Mouse (Mus musculus): Measurements from ENCODE around the gene Oxct2a. TPM values are rescaled to one million over a fixed set of nuclear protein-coding genes. Genes with fewer than 3 reads are reported as not detected.

Oxct2a gene
- 0.16 TPM in 1 of 2 replicates, not detected in the other for polyA plus RNA-seq (2014; fragmentation: Nextera tagmentation; extraction: Ambion mirVana)

DNA sequence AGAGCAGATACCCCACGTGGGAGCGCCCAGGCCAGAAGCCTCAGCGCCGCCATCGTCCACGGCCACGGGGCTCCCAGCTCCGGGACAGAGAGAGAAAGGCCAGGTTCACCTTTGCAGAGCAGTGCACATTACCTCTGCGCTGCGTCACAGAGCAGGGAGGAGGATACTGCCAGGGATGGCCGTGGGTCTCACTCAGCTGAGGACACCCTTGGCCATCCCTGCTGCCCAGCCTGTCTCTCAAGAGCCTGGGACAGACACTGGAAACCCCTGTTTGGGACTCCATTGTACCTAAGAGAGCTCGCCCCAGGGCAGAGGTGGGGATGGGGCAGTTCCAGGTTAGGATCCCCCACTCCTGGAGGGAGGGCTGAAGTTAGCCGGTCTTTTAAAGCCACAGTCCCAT is at the start of gene Oxct2a:
TSS of gene Oxct2a (minus strand) at position 101 of the 400 bp plus-strand sequence.
- DNase-seq (no peak), ATAC-seq (ENCODE audit: low FRiP score, low TSS enrichment) (no peak)
- 19% methylated on average over 13 of the region's 13 CpGs for WGBS
- H3K36me3 ChIP-seq (ENCODE audit: control insufficient read depth, insufficient read depth, low read length): no peaks in the 10 kb centered on the region
- no peak within 1 kb of the TSS for H3K9ac ChIP-seq (replicated peaks; ENCODE audit: low read length)
- peak within 1 kb of the TSS; percentile 38 for H3K4me2 ChIP-seq (ENCODE audit: low read length)
- no peak within 1 kb of the TSS for H3K27ac ChIP-seq (replicated peaks; ENCODE audit: low read depth, low read length)
- peaks cover 6% of the 10 kb centered on the region; the same call in 1 of the 2 replicates for H3K27me3 ChIP-seq (ENCODE audit: control insufficient read depth, insufficient read depth, low read length)
- no peaks in the 10 kb centered on the region for H3K4me1 ChIP-seq (ENCODE audit: control insufficient read depth, insufficient read depth, low read length)
- H3K4me3 ChIP-seq (replicated peaks; ENCODE audit: low read depth, low read length): peak within 1 kb of the TSS; percentile 5; the same call in 1 of the 2 replicates
- no peaks in the 10 kb centered on the region for H3K9me3 ChIP-seq (ENCODE audit: control insufficient read depth, low read length)

DNA sequence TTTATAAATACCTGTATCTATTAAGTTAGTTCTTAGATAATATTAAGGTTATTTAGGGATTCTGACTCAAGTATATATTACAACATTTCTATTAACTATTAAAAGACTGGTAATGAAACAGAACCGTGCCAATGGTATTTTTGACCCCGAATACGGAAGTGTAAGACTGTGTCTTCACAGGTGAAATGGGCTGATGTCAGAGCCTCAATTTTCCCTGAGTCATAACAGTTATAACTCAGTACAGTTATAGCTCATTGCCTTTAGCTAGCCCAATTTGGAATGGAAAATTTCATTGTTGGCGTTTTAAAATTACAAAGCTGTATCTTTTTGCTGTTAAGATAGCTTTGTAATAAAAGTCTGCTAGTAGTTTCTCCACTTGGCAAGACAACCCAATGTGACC is 40.1 kb upstream of the Oxct2a start:
- 97% methylated on average over 4 of the region's 4 CpGs for WGBS
- Histone ChIP-seq H3K9me3 (ENCODE audit: control insufficient read depth, low read length) (no peaks in the 10 kb centered on the region), H3K36me3 (ENCODE audit: control insufficient read depth, insufficient read depth, low read length) (peaks cover 92% of the 10 kb centered on the region), H3K9ac (replicated peaks; ENCODE audit: low read length) (no peak overlapping the region), H3K4me1 (ENCODE audit: control insufficient read depth, insufficient read depth, low read length) (no peaks in the 10 kb centered on the region), H3K27ac (replicated peaks; ENCODE audit: low read depth, low read length) (no peak overlapping the region), H3K4me2 (ENCODE audit: low read length) (no peak overlapping the region), H3K27me3 (ENCODE audit: control insufficient read depth, insufficient read depth, low read length) (no peaks in the 10 kb centered on the region), H3K4me3 (replicated peaks; ENCODE audit: low read depth, low read length) (no peak overlapping the region)
- DNase-seq (no peak), ATAC-seq (ENCODE audit: low FRiP score, low TSS enrichment) (no peak)

DNA sequence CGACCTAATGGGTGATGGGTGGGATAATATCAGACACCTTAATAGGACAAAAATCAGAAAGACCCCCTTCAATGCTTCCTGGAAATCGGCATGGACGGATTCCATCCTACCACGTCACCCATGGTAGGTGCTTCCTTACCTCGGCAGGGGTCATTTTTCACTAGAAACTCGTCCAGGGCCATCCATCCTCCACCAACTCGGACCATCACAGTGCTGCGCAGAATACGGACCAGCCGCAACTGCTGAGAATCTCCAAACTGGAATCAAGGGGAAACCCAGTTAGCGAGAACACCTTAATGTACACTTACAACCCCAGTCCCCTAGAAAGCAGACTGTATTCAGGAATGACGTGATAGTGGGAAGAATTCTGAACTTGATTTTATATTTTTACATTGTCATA is 37.3 kb upstream of the Oxct2a start:
- ATAC-seq (ENCODE audit: low FRiP score, low TSS enrichment): no peak
- DNase-seq: no peak
- Histone ChIP-seq H3K27me3 (ENCODE audit: control insufficient read depth, insufficient read depth, low read length) (no peaks in the 10 kb centered on the region), H3K4me2 (ENCODE audit: low read length) (no peak overlapping the region), H3K36me3 (ENCODE audit: control insufficient read depth, insufficient read depth, low read length) (peaks cover 89% of the 10 kb centered on the region), H3K4me1 (ENCODE audit: control insufficient read depth, insufficient read depth, low read length) (no peaks in the 10 kb centered on the region), H3K9me3 (ENCODE audit: control insufficient read depth, low read length) (no peaks in the 10 kb centered on the region), H3K4me3 (replicated peaks; ENCODE audit: low read depth, low read length) (no peak overlapping the region), H3K27ac (replicated peaks; ENCODE audit: low read depth, low read length) (no peak overlapping the region), H3K9ac (replicated peaks; ENCODE audit: low read length) (no peak overlapping the region)
- 94% methylated on average over 12 of the region's 12 CpGs for WGBS

DNA sequence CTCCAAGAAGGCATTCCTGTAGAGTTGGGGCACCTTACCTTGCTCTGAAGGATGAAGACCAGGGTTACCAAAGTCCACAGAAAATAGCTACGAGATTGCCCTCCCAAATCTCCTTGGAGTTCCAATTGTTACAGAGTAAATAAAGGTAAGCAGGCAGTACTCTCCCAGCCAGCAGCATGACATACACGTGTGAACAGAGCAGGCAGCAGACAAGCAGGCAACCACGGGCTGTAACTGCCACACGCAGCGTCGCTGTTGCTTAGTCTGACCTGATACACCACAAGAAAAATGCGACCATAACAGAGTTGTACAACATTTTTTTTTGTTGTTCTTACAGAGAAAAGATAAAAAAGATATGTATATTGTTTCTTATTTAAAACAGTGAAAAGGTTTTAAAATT is 35.2 kb upstream of the Oxct2a start:
- Histone ChIP-seq H3K4me3 (replicated peaks; ENCODE audit: low read depth, low read length) (no peak overlapping the region), H3K9ac (replicated peaks; ENCODE audit: low read length) (no peak overlapping the region), H3K9me3 (ENCODE audit: control insufficient read depth, low read length) (no peaks in the 10 kb centered on the region), H3K36me3 (ENCODE audit: control insufficient read depth, insufficient read depth, low read length) (peaks cover 89% of the 10 kb centered on the region), H3K27ac (replicated peaks; ENCODE audit: low read depth, low read length) (no peak overlapping the region), H3K4me1 (ENCODE audit: control insufficient read depth, insufficient read depth, low read length) (no peaks in the 10 kb centered on the region), H3K4me2 (ENCODE audit: low read length) (no peak overlapping the region), H3K27me3 (ENCODE audit: control insufficient read depth, insufficient read depth, low read length) (no peaks in the 10 kb centered on the region)
- ATAC-seq (ENCODE audit: low FRiP score, low TSS enrichment) (no peak), DNase-seq (no peak)
- WGBS: 94% methylated on average over 7 of the region's 7 CpGs

DNA sequence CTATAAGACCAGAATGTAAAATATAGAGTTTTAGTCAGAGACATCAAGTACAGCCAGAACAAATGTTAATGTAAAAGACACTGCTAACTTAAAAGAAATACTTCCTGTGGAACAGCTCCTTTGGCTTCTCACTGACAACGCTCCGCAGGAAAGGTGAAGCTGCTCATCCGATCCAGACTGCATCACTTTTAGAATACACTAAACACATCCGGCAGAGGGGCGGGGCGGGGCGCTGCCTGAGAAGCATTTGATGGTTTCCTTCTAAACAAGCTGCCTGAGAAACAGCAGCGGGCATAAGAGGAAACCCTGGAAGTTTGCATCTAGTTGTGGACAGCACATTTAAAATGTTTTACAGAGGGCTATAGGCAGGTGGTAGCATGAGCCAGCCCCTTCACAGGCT is 32.5 kb upstream of the Oxct2a start:
- 92% methylated on average over 8 of the region's 8 CpGs for WGBS
- DNase-seq: no peak

DNA sequence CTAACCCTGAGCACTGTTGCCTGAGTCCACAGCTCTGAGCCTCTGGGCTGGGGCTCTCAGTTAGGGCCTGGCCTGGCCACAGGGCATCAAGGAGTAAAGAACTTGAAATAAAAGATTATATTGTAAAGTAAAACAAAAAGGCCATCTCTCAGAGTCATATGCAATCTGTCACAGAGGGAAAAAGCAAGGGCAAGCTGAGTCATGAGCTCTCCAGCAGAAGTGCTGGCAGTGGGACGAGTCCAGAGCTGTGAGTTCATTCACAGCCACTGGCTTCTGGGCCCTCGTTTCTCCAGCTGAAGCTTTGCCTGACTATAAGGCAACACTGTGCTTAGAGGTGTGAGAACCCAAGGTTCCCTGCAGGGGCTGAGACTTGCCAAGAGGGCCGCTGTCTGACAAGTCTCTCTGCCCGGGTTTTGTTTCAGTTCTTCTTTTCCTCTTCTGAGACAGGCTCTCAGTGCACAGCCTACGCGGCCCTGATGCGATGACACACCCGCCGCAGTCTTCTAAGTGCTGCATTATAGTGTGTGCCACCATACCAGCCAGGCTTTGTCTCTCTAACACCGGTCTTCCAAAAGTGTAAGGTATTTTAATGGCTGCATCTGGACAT is 29.9 kb upstream of the Oxct2a start:
- H3K9me3 ChIP-seq (ENCODE audit: control insufficient read depth, low read length): no peaks in the 10 kb centered on the region
- H3K9ac ChIP-seq (replicated peaks; ENCODE audit: low read length): no peak overlapping the region
- no peaks in the 10 kb centered on the region for H3K4me1 ChIP-seq (ENCODE audit: control insufficient read depth, insufficient read depth, low read length)
- no peak for ATAC-seq (ENCODE audit: low FRiP score, low TSS enrichment)
- H3K4me2 ChIP-seq (ENCODE audit: low read length): no peak overlapping the region
- H3K27me3 ChIP-seq (ENCODE audit: control insufficient read depth, insufficient read depth, low read length): no peaks in the 10 kb centered on the region
- DNase-seq: no peak
- WGBS: 90% methylated on average over 9 of the region's 10 CpGs
- H3K4me3 ChIP-seq (replicated peaks; ENCODE audit: low read depth, low read length): no peak overlapping the region
- no peak overlapping the region for H3K27ac ChIP-seq (replicated peaks; ENCODE audit: low read depth, low read length)
- peaks cover 92% of the 10 kb centered on the region for H3K36me3 ChIP-seq (ENCODE audit: control insufficient read depth, insufficient read depth, low read length)

More for the DNA sequence above, 32.5 kb upstream of the Oxct2a start:
- peaks cover 90% of the 10 kb centered on the region for H3K36me3 ChIP-seq (ENCODE audit: control insufficient read depth, insufficient read depth, low read length)
- H3K27ac ChIP-seq (replicated peaks; ENCODE audit: low read depth, low read length): no peak overlapping the region
- no peak overlapping the region for H3K4me2 ChIP-seq (ENCODE audit: low read length)
- H3K9me3 ChIP-seq (ENCODE audit: control insufficient read depth, low read length): no peaks in the 10 kb centered on the region
- H3K4me3 ChIP-seq (replicated peaks; ENCODE audit: low read depth, low read length): no peak overlapping the region
- no peaks in the 10 kb centered on the region for H3K4me1 ChIP-seq (ENCODE audit: control insufficient read depth, insufficient read depth, low read length)
- ATAC-seq (ENCODE audit: low FRiP score, low TSS enrichment): no peak
- no peak overlapping the region for H3K9ac ChIP-seq (replicated peaks; ENCODE audit: low read length)
- H3K27me3 ChIP-seq (ENCODE audit: control insufficient read depth, insufficient read depth, low read length): no peaks in the 10 kb centered on the region

DNA sequence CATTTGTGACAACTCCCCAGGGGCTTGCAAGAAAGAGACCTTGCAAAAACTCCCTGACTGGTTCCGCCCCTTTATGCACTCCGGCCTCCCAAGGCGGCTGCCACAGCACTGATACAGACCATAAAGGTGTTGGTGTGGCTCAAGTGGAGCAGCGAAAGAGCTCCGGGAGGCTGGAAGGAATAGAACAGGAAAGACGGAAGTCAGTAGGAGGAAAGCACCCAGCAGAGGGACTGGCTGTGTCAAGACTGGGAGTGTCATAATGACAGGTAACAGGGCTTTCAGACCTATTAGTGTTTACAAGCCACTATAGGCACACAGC is 20.0 kb upstream of the Oxct2a start:
- Histone ChIP-seq H3K4me1 (ENCODE audit: control insufficient read depth, insufficient read depth, low read length) (peaks cover 11% of the 10 kb centered on the region), H3K27me3 (ENCODE audit: control insufficient read depth, insufficient read depth, low read length) (peaks cover 40% of the 10 kb centered on the region), H3K9me3 (ENCODE audit: control insufficient read depth, low read length) (no peaks in the 10 kb centered on the region), H3K4me2 (ENCODE audit: low read length) (peak overlapping the region; percentile 81), H3K9ac (replicated peaks; ENCODE audit: low read length) (no peak overlapping the region), H3K4me3 (replicated peaks; ENCODE audit: low read depth, low read length) (peak overlapping the region; percentile 44), H3K27ac (replicated peaks; ENCODE audit: low read depth, low read length) (no peak overlapping the region), H3K36me3 (ENCODE audit: control insufficient read depth, insufficient read depth, low read length) (peaks cover 13% of the 10 kb centered on the region)
- DNase-seq: peak; percentile 18
- no peak for ATAC-seq (ENCODE audit: low FRiP score, low TSS enrichment)
- WGBS: 12% methylated on average over 6 of the region's 6 CpGs

DNA sequence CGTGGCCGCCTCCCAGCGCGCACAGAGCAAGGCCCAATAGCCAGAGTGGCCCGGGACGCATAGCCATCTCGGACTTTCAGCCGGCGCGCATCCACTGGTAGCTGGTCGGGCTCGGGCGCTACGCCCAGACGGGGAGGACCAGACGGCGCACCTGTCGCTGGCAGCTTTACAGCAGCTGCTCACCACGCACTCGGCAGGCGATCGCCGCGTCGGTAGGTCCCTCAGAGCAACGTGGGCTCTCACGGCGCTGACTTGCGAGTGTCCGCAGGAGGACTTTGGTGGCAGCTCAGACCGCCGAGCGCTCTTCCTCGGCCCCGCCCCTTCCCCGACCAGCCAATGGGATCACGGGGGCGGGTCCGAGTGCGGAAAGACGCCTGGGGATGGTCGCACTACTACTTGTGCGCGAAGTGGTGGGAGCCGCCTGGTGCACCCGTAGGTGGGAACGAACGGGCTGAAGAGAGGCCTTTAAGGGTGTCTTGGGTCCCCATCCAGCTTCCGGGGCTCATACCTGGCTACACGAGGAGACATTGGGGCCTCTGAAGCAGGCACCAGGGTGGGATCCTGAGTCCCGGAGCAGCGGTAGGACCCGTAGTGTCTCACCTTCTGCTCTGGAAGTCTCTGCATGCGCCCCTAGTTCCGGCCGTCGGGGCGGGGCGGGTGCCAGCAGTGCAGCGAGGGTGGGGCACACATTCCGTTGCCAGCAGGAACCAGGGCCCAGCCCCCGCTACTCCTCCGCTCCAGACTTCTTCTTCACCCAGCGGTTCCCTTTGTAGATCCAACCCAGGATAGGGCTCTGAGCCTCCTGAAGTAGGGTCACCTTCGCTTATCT is 19.4 kb upstream of the Oxct2a start, which contains the start of gene Bmp8a:
TSS of gene Bmp8a (minus strand) at position 611 of the 829 bp plus-strand sequence.
- Histone ChIP-seq H3K4me1 (ENCODE audit: control insufficient read depth, insufficient read depth, low read length) (peaks cover 11% of the 10 kb centered on the region), H3K27ac (replicated peaks; ENCODE audit: low read depth, low read length) (no peak within 1 kb of the TSS), H3K4me2 (ENCODE audit: low read length) (peak within 1 kb of the TSS; percentile 81), H3K27me3 (ENCODE audit: control insufficient read depth, insufficient read depth, low read length) (peaks cover 40% of the 10 kb centered on the region), H3K36me3 (ENCODE audit: control insufficient read depth, insufficient read depth, low read length) (peaks cover 9% of the 10 kb centered on the region; the same call in 1 of the 2 replicates), H3K9ac (replicated peaks; ENCODE audit: low read length) (no peak within 1 kb of the TSS), H3K4me3 (replicated peaks; ENCODE audit: low read depth, low read length) (peak within 1 kb of the TSS; percentile 44), H3K9me3 (ENCODE audit: control insufficient read depth, low read length) (no peaks in the 10 kb centered on the region)
- 1% methylated on average over 65 of the region's 65 CpGs for WGBS
- ATAC-seq (ENCODE audit: low FRiP score, low TSS enrichment) (peak; percentile 84), DNase-seq (peak; percentile 88)
